Mouse (Mus musculus) myocyte (in vitro differentiated cells): ENCODE data around the gene Crybb3. TPM values are rescaled to one million over a fixed set of nuclear protein-coding genes. Genes with fewer than 3 reads are reported as not detected.

Experiments used
- H3K27me3 ChIP-seq: one replicate; pipeline ENCODE4 v1.6.1; 2011; ENCODE audit not compliant: control insufficient read depth, insufficient read depth, insufficient read length
- H3K36me3 ChIP-seq: one replicate; pipeline ENCODE4 v1.6.1; 2011; ENCODE audit not compliant: control insufficient read depth, insufficient read depth
- H3K4me2 ChIP-seq: one replicate; pipeline ENCODE4 v1.6.1; 2011; ENCODE audit warnings: low read depth, control low read depth
- H3K4me3 ChIP-seq: one replicate; pipeline ENCODE4 v1.5.1; 2011; ENCODE audit warnings: mild to moderate bottlenecking, control low read depth, moderate library complexity
- H3K79me2 ChIP-seq: one replicate; pipeline ENCODE4 v1.6.1; 2011; ENCODE audit not compliant: control insufficient read depth, insufficient read depth
- H3ac ChIP-seq: one replicate; pipeline ENCODE4 v1.6.1; 2011; ENCODE audit not compliant: control insufficient read depth, insufficient read length
- CEBPB ChIP-seq: IDR thresholded peaks from 2 replicates; pipeline ENCODE4 v1.6.1; 2011; ENCODE audit warnings: mild to moderate bottlenecking, moderate library complexity; ENCODE audit not compliant: poor library complexity, insufficient read depth, severe bottlenecking
- E2F4 ChIP-seq: IDR thresholded peaks from one replicate; pipeline ENCODE4 v1.6.1; 2011; ENCODE audit warnings: mild to moderate bottlenecking, control low read depth, moderate library complexity; ENCODE audit not compliant: insufficient read depth
- MAX ChIP-seq: IDR thresholded peaks from one replicate; pipeline ENCODE4 v1.6.1; 2011; ENCODE audit warnings: low read depth, mild to moderate bottlenecking, control low read depth
- MYOD1 ChIP-seq, 3 experiments: IDR thresholded peaks; one replicate each; pipeline ENCODE4 v1.6.1; 2011; ENCODE audit warnings: control low read depth in 2 of 3, low read depth in 2 of 3, mild to moderate bottlenecking in 2 of 3, moderate library complexity in 1 of 3; ENCODE audit not compliant: insufficient read length in 2 of 3, control insufficient read depth in 1 of 3
- MYOG ChIP-seq, 3 experiments: IDR thresholded peaks; one replicate each; pipeline ENCODE4 v1.6.1; 2011; ENCODE audit warnings: control low read depth in 2 of 3, low read depth in 2 of 3, mild to moderate bottlenecking in 2 of 3; ENCODE audit not compliant: insufficient read length in 2 of 3, control insufficient read depth in 1 of 3, insufficient read depth in 1 of 3
- POLR2A ChIP-seq: IDR thresholded peaks from one replicate; pipeline ENCODE4 v1.6.1; 2011; ENCODE audit warnings: low read depth, mild to moderate bottlenecking, control low read depth, moderate library complexity; ENCODE audit not compliant: insufficient read length
- POLR2AphosphoS2 ChIP-seq: IDR thresholded peaks from one replicate; pipeline ENCODE4 v1.6.1; 2011; ENCODE audit warnings: low read depth, control low read depth; ENCODE audit not compliant: insufficient read length
- REST ChIP-seq: IDR thresholded peaks from one replicate; pipeline ENCODE4 v1.6.1; 2011; ENCODE audit warnings: mild to moderate bottlenecking, control low read depth, moderate library complexity; ENCODE audit not compliant: insufficient read depth, insufficient read length
- SRF ChIP-seq: IDR thresholded peaks from one replicate; pipeline ENCODE4 v1.6.1; 2011; ENCODE audit warnings: low read depth; ENCODE audit not compliant: control insufficient read depth, insufficient read length
- TCF12 ChIP-seq: IDR thresholded peaks from one replicate; pipeline ENCODE4 v1.6.1; 2011; ENCODE audit warnings: mild to moderate bottlenecking, control low read depth; ENCODE audit not compliant: poor library complexity, insufficient read depth, severe bottlenecking
- TCF3 ChIP-seq: IDR thresholded peaks from one replicate; pipeline ENCODE4 v1.6.1; 2011; ENCODE audit warnings: low read depth, control low read depth; ENCODE audit not compliant: insufficient read length
- USF1 ChIP-seq: IDR thresholded peaks from one replicate; pipeline ENCODE4 v1.6.1; 2011; ENCODE audit warnings: low read depth, mild to moderate bottlenecking, control low read depth, moderate library complexity
- polyA plus RNA-seq: library from polyadenylated mRNA; unstranded; fragments of >200 nt; fragmentation: generic; extraction: Trizol; gene quantifications from one replicate; pipeline ENCODE4 v1.2.1, GENCODE M21; 2012; ENCODE audit warnings: missing spikeins

Crybb3 gene
- polyA plus RNA-seq, 1 experiment = 0.30 TPM

DNA sequence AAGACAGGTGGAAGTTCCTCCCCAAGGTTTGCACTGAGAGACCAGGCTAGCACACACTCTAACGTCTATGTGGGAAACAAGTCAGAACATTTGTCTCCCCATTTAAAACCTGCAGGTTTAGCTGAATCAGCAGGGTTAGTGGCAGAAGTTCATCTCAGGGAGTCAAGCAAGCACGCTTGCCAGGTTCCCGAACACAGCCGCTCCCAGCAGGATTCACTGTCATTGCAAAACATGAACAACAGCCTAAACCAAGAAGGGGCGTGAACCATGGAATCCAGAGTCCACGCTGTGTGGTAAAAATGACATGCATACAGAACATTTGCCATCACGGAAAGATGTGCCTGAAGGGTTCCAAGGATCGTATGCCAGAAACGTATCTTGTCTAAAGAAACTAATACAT is 23.7 kb upstream of the Crybb3 start:
- no peaks in the 10 kb centered on the region for H3K79me2 ChIP-seq
- no peaks in the 10 kb centered on the region for H3K36me3 ChIP-seq
- no peaks in the 10 kb centered on the region for H3K27me3 ChIP-seq
- H3K4me2 ChIP-seq = no peak overlapping the region
- H3ac ChIP-seq = no peak overlapping the region
- no peak overlapping the region for H3K4me3 ChIP-seq
- TF ChIP-seq MYOD1 (IDR thresholded peaks at IDR 0.05; ENCODE audit: control insufficient read depth in 1 of 3, insufficient read length in 2 of 3, low read depth in 2 of 3) (no peak), TCF12 (no peak), TCF3 (no peak), MYOG (IDR thresholded peaks at IDR 0.05; ENCODE audit: control insufficient read depth in 1 of 3, insufficient read depth in 1 of 3, insufficient read length in 2 of 3, low read depth in 2 of 3) (no peak), POLR2AphosphoS2 (no peak), SRF (no peak), POLR2A (no peak), MAX (no peak), REST (no peak), USF1 (no peak)

DNA sequence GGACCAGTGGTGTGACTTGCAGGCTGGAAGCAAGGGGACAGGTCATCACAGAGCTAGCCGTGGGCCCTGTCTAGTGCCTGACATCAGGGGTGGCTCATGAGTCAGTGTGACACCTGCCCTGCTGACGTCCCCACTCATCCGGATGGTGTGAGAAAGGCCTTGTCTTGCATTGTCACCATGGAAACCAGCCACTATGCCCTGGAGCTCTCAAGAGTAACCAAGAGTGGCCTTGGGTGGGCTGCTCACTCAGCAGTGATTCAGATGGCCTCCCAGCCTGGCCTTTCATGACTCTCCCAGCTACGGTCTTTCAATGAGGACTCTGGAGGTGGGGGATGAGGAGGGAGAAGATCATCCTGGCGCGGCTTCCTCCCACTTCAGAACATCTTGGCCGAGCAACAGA is 21.1 kb upstream of the Crybb3 start:
- Histone ChIP-seq H3K36me3 (no peaks in the 10 kb centered on the region), H3K4me2 (no peak overlapping the region)
- TF ChIP-seq MYOD1 (IDR thresholded peaks at IDR 0.05; ENCODE audit: control insufficient read depth in 1 of 3, insufficient read length in 2 of 3, low read depth in 2 of 3) (peak in 1 of 3 experiments; percentile 12), MYOG (IDR thresholded peaks at IDR 0.05; ENCODE audit: control insufficient read depth in 1 of 3, insufficient read depth in 1 of 3, insufficient read length in 2 of 3, low read depth in 2 of 3) (no peak)

DNA sequence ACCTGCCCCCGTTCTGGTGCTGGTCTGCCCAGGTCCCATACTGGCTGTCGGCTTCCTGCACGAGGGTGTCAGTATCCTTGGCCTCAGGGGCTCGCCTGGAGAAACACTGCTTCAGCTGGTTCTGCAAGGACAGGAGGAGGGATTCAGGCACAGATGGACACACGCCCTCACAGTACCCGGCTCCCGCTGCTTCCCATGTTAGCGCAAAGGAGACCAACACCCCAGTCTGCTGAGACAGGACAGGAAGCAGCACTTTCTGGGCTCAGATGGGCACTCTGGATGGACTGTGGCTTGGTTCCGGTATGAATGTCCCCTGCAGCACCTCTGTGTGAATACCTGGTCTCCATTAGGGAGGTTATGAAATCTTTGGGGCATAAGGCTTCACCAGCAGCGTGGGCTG is 20.1 kb upstream of the Crybb3 start:
- TF ChIP-seq MYOG (IDR thresholded peaks at IDR 0.05; ENCODE audit: control insufficient read depth in 1 of 3, insufficient read depth in 1 of 3, insufficient read length in 2 of 3, low read depth in 2 of 3) = no peak
- TF ChIP-seq TCF3 = no peak
- TF ChIP-seq E2F4 = no peak
- no peak for TF ChIP-seq POLR2AphosphoS2
- Histone ChIP-seq H3K4me2 (no peak overlapping the region), H3K36me3 (no peaks in the 10 kb centered on the region), H3K27me3 (no peaks in the 10 kb centered on the region), H3ac (no peak overlapping the region), H3K79me2 (no peaks in the 10 kb centered on the region), H3K4me3 (no peak overlapping the region)

More for the DNA sequence above, 21.1 kb upstream of the Crybb3 start:
- no peak overlapping the region for H3ac ChIP-seq
- H3K27me3 ChIP-seq = no peaks in the 10 kb centered on the region
- no peaks in the 10 kb centered on the region for H3K79me2 ChIP-seq
- no peak overlapping the region for H3K4me3 ChIP-seq

DNA sequence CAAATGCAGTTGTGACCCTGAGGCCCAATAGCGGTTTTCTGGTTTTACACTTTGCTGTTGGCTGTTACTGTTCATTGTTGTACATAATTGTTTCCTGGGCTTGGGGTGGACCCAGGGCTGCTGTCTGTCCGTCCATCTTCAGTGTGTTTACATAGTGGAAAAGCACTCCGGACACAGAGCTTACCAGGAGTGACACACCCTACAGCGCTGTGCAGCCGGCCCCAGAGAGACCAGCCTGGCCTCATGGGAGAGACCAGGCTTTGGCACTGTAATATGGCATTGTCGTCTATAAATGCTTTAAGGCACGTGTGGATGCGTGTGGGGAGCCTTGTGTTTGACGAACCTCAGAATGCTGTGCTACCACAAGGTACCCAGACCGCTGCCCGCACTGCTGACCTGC is 19.0 kb upstream of the Crybb3 start:
- Histone ChIP-seq H3K27me3 (no peaks in the 10 kb centered on the region), H3K4me2 (no peak overlapping the region), H3K79me2 (no peaks in the 10 kb centered on the region), H3K36me3 (no peaks in the 10 kb centered on the region), H3K4me3 (no peak overlapping the region), H3ac (no peak overlapping the region)
- TF ChIP-seq USF1 = no peak
- no peak for TF ChIP-seq CEBPB
- no peak for TF ChIP-seq TCF12
- TF ChIP-seq MYOD1 (IDR thresholded peaks at IDR 0.05; ENCODE audit: control insufficient read depth in 1 of 3, insufficient read length in 2 of 3, low read depth in 2 of 3) = no peak
- no peak for TF ChIP-seq MAX

DNA sequence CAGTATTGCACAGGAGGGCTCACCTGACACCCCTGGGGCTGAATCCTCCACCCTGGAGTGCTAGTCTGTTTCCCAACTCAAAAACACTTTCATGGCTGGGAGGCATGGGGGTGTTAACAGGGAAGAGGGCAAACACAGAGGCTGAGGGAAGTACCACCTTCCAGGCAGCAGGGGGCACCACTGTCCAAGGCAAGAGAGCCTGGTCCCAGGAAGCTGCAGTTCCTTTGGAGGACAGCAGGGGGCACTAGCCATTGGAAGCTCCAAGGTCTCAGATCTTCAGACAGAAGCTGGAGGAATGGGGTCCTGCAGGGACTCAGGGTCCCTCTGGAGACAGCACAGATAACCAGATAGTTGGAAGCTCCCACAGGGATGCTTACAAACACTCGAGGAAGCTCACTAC is 18.2 kb upstream of the Crybb3 start:
- H3K27me3 ChIP-seq = no peaks in the 10 kb centered on the region
- TF ChIP-seq E2F4 = no peak
- TF ChIP-seq MYOG (IDR thresholded peaks at IDR 0.05; ENCODE audit: control insufficient read depth in 1 of 3, insufficient read depth in 1 of 3, insufficient read length in 2 of 3, low read depth in 2 of 3) = no peak
- TF ChIP-seq MAX = no peak
- no peak for TF ChIP-seq SRF
- no peak for TF ChIP-seq USF1
- TF ChIP-seq MYOD1 (IDR thresholded peaks at IDR 0.05; ENCODE audit: control insufficient read depth in 1 of 3, insufficient read length in 2 of 3, low read depth in 2 of 3) = no peak
- TF ChIP-seq TCF12 = no peak
- no peak for TF ChIP-seq POLR2AphosphoS2
- TF ChIP-seq POLR2A = no peak
- no peak overlapping the region for H3K4me3 ChIP-seq
- H3ac ChIP-seq = no peak overlapping the region
- H3K4me2 ChIP-seq = no peak overlapping the region
- no peaks in the 10 kb centered on the region for H3K36me3 ChIP-seq
- H3K79me2 ChIP-seq = no peaks in the 10 kb centered on the region

DNA sequence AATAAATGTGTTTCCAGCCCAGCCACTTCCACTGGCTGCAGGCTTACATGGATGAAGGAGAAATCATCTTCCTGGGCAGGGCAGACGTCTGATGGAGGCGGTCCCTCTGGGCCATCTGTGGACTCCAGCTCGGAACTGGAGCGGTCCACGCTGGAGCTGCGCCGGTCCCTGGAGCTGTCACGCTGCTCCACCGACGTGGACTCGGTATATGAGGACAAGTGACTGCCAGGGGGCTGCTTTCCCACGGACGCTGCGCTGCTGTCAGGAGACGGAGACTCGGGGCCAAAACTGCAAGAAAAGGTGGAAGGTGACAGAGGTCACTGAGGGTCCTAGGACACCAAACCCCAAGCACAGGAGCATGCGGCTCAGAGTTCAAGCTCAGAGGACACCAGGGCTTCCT is 16.2 kb upstream of the Crybb3 start:
- Histone ChIP-seq H3K79me2 (no peaks in the 10 kb centered on the region), H3K4me2 (no peak overlapping the region), H3K4me3 (no peak overlapping the region), H3K36me3 (no peaks in the 10 kb centered on the region), H3K27me3 (no peaks in the 10 kb centered on the region), H3ac (no peak overlapping the region)
- TF ChIP-seq MYOD1 (IDR thresholded peaks at IDR 0.05; ENCODE audit: control insufficient read depth in 1 of 3, insufficient read length in 2 of 3, low read depth in 2 of 3) (no peak), MYOG (IDR thresholded peaks at IDR 0.05; ENCODE audit: control insufficient read depth in 1 of 3, insufficient read depth in 1 of 3, insufficient read length in 2 of 3, low read depth in 2 of 3) (no peak), CEBPB (no peak), TCF3 (no peak), E2F4 (no peak)
